Mouse (Mus musculus) layer of hippocampus, postnatal 36 days (tissue): ENCODE data around the gene Creg1. TPM values are rescaled to one million over a fixed set of nuclear protein-coding genes. Genes with fewer than 3 reads are reported as not detected.
"Not testable (repeated sequence)": the region's sequence is repeated elsewhere in the genome, so short reads cannot be mapped to it uniquely, and the experiment has no call there.

Experiments
- DNase-seq, 2 experiments: peaks; one replicate each; pipeline ENCODE4 v3.0.0; 2022
- total RNA-seq, 2 experiments: library from RNA; stranded (reverse); gene quantifications; 2 replicates each; pipeline ENCODE4 v1.2.3; 2021

Gene Creg1
- total RNA-seq, 2 experiments from 2014 or later: 21.3 to 35.2 TPM

DNA sequence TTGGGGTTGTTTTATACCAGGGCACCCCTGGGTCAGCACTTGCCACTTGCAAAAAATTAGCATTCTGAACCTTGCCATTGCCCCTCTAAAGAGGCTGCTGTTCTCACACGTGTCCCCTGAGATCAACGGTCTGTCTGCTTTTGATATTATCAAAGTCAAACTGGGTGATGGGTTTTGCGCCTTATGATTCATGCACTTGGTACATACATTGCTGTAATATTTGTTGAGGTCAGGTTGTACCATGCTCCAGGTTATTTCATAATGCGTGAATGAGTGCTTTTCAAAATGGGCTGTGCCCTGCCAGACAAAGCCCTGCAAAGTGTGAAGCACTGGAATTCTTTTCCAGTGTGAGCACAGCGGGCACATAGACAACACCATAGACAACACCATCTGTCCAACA lies 11.7 kb upstream of the Creg1 start:
- DNase-seq: no peak

DNA sequence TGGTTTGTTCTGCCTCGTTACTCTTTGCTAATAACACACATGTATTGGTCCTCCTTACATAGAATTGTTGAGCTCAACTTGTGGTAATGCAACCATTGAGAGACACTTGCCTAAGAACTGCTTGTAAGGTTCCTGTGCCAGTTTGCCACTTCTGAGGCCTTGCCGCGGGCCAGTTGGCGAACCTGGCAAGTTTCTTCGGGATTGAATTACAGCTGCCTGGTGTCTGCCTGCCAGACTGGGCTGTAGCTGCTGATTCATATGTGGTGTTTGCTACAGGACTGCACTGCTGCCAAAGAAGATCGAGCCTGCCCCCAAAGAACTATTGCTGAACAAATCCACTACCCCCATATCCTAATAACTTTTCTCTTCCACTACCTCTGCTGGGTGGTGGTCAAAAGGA lies 9.3 kb upstream of the Creg1 start:
- DNase-seq: no peak

DNA sequence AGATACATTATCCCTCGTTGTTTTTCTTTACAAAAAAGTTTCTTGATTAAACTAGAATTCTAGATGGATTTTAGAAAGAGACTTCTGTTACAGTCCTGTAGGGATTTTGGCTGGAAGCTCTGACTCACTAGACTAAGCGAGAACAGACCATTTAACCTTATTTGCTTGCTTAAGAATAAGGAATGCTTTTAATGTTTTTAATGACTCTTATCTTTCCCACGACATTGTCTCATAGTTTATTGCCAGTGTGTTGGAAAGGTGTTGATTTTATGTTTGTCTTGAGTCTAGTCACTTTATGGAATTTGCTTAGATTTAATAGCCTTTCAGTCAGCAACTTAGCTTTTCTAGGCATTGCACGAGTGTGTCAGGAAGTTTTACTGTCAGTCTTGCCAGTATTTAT lies 8.4 kb upstream of the Creg1 start:
- no peak for DNase-seq

DNA sequence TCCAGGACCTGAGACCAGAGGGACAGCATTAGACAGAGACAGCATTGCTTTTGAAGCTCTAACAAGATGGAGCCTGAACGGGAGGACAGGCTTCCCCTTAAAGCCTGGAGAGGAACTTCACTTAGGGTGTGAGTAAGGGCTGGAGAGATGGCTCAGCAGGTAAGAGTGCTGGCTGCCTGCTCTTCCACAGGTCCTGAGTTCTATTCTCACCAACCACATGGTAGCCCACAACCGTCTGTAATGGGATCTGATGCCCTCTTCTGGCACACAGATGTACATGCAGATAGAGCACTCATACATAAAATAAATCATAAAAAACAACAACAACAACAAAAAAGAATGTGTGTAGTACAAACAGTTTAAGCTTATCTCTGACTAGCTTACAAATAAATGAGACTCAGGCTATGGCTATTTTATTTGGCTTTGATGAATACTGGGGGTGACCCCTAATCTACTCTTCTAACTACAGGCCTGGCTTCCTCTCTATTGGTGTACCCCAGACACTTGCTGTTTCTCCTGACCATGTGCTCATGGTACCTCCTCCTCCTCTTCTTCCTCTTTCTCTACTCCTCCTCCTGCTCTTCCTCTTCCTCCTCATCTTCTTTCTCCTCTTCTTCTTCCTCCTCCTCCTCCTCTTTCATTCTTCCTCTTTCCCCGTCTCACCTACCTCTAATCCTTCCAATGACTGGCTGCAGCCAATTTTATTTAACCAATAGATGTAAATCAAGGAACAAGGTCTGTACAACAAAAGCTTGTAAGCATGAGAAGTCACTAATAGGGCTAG lies 1.8 kb upstream of the Creg1 start:
- no peak for DNase-seq

DNA sequence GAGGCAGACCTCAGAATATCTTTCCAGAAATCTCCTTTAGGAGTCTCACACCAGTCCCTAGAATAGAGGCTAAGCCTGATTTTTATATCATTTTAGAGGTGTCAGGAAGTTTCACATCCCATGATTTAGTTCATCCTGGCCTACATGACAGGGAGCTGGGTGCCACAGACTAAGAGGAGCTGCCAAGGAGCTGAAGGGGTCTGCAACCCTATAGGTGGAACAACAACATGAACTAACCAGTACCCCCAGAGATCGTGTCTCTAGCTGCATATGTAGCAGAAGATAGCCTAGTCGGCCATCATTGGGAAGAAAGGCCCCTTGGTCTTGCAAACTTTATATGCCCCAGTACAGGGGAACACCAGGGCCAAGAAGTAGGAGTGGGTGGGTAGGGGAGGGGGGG lies 1.0 kb upstream of the Creg1 start:
- DNase-seq: not testable (repeated sequence)

DNA sequence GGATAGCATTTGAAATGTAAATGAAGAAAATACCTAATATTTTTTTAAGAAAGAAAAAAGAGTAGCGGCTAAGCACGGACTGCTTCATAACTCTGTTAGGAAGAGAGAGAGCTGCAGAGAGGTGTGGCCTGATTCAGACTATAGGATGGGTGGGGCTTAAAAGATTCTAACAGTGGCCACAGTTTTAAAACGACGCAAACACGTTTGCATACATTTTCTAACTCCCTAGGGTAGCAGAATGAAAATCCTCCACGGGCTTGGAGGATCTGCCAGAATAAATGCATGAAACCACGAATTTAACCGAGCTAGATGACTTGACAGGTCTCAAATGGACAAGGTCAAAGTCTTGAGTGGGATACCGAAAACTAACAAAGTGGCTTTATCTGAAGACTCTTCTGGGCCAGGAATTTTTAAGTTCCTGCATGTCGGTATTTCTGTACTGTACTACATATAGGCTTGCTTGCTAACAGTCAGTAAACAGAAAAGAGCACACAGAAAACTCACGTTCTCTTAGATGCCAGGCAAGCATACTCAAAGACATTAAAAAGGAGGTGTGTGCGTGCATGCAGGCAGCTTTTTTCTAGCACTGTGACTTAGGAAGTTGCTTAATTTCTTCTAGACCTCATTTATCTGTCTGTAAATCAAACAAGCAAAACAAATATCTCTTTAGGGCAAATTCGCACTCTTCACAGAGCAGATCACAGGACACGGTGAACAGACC lies 472 bp upstream of the Creg1 start:
- DNase-seq: no peak

DNA sequence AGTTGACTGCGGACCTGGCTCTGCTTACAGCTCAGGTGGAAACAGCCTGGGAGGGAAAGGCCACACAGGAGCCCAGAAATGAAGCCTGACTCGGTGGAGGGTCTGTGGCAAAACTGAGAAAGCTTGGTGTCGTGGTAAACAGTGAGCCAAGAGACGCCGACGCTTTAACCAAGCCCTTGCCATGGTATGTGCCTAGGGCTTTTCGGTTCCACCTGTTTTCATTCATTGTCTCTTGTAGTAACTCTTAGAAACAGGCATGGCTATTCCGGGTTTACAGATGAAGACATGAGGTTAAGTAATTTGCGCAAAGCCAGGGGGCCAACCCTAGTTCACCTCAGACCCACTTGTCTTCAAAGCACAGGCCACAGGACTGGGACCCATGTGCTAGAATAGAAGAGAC lies 1.0 kb downstream of the Creg1 start:
- no peak for DNase-seq

DNA sequence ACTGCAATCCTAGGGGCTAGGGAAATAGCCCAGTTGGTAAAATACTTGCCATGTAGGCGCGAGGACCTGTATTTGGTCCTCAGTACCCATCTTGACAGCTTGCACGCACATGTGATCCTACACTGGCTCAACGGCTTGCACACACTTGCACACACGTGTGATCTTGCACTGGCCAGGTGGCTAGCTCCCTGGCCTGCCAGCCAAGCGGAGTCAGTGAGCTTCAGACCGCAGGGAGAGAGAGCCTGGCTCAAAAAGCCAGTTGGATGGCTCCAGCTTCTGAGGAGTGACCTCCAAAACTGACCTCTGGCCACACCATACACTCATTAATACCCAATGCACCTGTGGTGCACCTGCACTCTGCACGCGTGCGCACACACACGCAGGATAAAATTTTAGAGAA lies 1.5 kb downstream of the Creg1 start:
- DNase-seq: no peak

DNA sequence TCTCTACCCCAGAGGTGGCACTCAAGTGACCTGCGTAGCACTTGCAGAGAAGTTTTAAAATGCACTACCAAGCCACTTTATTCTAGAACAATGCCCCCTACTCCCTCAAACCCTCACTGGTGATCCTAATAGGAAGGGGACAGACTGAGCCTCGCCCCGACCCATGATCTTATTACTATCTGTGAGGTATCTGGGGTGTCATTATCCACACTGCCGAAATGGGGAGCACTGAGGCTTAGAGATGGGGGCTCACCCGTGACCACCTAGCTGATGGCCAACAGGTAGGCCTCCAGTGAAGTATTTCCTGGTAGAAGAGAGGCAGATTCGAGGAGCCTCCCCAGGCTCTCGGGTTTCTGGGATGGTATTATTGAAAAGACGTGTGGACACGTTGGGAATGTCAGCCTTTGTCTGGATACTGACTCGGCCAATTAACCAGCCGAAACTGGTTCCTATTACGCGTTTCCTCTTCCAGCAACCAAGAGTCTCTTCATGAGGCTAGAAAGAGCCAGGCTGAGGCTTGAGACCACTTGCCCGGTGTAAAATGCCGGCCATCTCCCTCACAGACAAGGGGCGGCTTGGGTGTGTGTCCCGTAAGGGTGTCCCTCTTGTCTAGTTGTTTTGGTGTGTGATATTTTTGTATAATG lies 2.2 kb downstream of the Creg1 start:
- no peak for DNase-seq

DNA sequence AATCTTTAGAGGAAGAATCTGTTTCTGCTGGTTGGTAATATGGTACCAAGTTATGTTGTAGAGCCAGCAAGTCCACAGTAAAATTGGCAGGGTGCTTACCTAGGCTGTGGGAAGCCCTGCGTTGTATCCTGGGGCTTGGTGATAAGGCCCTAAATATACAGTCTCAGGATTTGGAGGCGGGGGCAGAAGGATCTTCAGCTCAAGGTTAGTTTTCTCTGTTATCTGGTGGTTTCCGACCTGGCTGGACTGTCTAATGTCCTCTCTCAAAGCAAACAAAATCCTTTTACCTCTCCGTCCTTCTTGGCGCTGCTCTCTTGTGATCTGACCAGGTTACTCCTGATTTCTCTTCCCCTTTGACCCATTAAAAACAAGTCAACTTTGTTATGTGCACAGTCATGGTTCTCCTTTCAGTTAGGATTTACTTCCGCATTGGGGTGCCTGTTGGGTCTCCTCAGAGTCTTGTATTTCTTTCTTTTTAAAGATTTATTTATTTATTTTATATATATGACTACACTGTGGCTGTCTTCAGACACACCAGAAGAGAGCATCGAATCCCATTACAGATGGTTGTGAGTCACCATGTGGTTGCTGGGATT lies 2.8 kb downstream of the Creg1 start:
- no peak for DNase-seq

DNA sequence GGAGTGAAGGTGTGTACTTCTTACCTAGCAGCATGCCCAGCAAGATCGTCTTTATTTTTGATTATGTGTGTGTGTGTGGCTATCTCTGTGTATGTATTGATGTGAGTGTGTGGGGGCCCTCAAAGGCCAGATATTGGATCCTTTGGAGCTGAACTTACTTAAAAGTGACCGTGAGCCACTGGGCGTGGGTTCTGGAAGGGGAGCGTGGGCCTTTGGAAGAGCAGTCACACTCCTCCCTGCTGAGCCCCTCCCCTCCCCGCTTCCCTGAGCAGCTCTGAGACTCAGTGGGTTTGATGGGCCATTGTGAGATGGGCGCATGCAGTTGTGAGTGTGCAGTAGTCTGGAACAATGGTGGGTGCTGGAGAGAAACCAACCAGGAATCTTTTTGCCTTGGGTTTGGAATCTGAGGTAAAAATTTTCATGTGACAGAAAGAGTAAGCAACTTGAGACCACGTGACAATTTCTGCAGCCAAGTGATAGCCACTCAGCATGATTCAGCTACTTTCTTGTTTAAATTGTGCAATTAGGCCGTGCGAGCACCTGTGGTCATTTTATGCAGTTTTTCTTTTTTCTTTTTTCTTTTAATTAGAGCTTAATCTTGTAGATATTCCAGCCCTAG lies 5.5 kb downstream of the Creg1 start:
- DNase-seq: no peak

DNA sequence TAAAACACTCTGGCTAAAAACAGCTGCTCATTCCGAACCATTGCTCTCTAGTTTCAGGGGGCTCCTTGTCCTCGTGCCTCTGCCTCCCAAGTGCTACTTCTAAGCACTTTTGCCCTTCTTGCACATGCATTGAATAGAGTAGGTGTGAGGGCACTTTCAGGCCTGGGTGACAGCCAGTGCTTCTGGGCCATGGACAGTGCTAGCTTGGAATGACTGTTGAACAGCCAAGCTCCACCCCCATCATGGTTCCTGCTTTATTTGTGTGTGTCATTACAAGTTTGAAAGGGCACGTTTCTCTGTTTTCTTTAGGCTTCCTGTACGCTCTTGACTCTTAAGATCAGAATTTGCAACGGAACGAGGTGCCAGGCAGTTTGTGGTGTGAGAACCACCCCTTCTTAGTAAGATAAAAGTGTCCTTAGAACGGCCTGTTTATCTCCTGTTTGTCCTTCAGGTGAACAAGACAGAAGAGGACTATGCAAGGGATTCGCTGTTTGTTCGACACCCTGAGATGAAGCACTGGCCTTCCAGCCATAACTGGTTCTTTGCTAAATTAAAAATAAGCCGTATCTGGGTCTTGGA lies 6.7 kb downstream of the Creg1 start:
- no peak for DNase-seq

DNA sequence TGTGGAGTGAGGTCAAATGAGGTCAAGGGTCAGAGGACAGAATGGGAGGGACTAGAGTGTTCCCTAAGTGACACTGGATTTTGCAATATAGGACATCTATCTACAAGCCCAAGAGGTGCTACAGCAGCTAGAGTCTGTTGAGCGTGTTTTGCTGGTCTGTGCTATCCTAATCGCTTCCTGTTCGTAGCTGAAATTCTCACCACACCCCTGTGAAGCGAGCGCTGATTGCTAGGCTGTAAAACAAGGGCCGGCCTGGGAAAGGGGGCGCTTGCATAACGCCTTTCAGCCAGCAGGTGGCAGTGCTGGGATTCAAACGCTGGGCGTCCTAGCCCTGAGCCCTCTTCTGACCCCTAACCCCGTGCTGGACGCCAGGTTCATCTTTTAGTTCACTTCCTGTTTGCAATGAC lies 7.9 kb downstream of the Creg1 start:
- DNase-seq: peak; percentile 56 to 60

DNA sequence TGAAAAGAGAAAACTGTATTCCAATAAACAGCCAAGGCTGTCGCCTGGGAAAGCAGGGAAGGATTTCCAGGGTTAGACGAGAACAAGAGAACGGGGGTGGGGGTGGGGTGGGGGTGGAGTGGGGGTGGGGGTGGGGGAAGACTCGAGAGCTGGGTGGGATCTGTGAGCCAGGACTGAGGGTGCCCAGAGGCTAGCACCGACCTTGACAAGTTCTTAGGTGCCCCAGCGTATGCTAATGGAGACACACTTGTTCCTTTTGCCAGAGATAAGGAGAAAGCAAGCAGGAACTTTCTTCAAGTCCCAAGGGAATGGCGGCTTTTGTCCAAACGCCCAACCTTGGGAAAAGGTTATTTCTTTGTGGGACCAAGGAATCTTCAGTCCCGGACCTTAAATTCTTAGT lies 8.5 kb downstream of the Creg1 start:
- DNase-seq: no peak

DNA sequence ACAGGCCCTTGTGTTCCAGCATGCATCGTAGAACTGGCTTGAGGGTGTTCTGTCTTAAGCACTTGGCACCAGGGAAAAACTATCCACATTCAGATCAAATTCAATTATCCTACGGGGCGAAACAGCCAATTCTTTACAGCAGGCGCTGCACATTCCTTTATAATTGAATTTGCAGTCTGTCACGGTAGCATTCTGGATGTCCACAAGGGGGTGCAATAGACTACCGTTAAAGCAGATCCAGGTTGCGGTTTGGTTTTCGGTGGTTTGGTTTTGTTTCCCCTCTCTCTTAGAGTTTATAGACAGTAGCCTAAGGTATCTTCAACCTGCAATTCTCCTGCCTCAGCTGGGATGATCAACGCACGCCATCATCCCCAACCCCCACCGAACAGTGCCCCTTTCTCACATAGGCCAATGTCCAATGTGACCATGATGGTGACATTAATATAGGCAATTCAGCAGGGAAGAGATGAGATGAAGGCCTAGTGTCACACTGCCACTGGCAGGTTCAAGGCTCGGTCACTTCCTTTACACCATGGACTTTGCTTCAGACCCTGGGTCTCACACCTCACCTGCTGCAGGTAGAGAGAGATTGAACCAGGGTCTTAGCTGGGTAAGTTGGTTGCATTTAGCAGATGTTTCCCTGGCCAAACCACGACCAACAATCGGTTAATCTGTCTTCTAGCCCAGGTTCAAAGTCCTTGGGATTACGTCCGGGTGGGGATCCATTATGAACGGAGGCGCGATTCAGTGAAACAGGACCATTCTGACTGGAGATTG lies 12.2 kb downstream of the Creg1 start:
- DNase-seq: peak; percentile 21 to 26

DNA sequence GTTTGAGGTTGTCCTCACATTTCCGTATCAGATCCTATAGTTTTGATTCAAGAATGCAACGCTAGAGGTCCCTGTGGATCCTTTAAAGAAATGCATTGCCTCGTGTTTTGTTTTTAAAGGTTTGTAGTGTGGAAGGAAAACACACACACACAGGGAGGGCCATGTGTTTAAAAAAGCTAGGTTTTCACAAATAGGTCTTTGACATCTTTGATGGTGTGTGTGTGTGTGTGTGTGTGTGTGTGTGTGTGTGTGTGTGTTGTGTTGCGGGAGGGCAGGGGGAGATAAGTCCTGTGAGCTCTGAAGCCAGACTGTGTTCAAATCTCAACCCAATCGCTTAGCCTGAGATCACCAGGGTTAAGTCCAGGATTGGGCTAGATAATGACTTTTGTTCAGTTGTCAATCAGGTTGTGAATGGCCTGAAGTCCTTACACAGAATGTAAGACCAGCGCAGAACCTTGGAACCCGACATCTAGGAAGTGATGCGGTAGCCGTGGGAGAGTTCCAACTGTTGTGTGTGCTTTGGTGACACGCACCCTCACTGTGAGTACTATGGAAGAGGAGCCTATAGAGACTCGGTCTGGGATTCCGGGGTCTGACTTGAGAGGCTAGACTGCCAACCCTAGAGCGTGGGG lies 16.5 kb downstream of the Creg1 start:
- DNase-seq: no peak

DNA sequence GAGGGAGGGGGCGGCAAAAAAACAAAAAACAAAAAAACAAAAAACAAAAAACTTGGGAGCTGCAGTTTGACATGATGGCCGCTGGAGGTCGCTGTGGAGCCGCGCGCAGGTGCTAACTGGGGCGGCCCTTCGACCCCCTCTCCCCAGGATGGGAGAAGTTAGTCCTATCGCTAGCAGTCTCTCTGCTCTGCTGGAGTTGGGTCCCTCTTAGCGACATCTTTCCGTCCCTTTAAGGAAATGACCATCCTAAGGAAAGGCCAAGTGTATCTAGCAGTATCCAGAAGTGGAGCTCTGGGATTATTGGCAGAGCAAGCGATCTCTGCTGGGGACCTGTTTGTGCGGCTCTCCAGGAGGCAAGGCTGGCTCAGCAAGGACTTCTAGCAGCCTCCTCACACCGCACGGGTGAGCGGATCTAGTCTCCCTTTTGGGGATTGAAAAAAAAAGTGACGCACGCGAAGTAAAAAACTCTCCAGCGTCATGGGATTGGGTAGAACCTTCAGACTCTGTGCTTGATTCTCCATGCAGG lies 17.1 kb downstream of the Creg1 start:
- peak in 1 of 2 experiments; percentile 18 for DNase-seq

DNA sequence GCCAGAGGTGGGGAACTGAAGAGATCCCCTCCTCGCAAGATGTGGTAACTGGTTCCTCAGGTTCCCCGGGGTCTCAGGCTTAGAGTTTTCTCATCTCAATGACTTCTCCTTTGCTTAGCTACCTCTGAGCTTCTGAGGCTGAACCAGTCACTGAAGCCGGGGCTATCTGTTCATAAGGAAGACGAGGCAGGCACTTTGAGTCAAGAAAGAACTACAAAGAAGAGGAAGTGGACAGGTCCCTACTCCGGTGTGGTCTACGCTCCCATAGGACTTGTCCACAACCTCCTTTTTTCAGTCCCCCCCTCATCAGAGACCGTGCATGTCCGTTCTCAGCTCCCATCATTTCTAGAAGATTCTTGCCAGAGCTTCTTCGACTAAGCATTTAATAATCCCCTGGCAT lies 17.9 kb downstream of the Creg1 start:
- no peak for DNase-seq

DNA sequence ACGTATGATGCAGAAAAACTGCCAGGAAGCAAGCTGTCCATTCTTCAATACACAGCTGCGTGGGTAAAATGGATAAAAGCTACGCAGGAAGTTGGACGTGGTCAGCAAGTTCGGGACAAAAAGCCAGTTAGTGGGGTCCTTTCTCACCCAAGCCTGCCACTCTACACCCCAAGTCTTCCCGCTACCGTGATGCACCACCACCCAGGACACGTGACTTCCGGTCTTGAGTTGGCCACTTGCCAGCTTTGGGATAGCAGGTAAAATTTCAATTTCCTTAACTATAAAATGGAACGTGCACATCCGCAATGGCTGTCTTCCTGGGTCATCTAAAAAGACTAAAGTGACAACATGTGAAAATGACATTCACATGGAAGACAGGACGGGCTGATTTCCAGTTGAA lies 18.4 kb downstream of the Creg1 start:
- no peak for DNase-seq

DNA sequence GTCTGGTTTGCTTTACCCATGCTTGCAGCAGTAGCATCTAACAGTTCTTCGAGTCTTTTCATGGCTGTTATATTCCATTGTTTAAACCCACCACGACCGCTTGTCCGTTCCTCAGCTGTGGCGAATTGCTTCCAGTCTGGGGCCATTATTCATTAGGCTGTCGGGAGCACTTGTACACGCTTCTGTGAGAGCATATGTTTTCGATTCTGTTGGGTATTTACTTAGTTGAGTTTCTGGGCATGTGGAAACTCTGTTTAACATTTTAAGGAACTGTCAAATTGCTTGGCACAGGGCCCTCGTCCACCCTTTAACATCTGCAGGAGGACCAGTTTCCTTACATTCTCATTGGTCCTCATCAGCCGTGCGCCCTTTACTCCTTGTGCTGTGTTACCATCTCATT lies 22.8 kb downstream of the Creg1 start:
- no peak for DNase-seq

DNA sequence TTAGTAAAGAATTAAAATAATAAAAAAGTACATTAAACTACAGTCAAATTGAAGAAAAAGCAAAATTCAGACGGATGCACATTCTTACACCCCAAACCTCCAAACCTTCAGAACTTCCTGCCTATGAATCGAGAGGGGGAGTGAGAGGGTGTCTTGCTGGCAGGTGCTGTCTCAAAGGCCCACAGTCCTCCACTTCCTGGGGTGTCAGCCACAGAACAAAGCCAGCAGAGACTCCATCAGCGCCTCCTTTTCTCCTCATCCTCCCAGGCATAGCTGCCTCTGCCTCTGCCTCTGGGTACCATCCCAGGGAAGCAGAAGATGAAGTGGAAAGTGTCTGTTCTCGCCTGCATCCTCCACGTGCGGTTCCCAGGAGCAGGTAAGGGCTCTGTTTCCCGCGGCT lies 25.0 kb downstream of the Creg1 start, which contains the start of gene Cd247:
Gene Cd247 (plus strand): TSS at position 171 of the 400 bp plus-strand sequence.
- DNase-seq: no peak
